Mouse (Mus musculus): ENCODE data around the gene Resp18. TPM values are rescaled to one million over a fixed set of nuclear protein-coding genes. Genes with fewer than 3 reads are reported as not detected.

Gene Resp18
- total RNA-seq (2021) (100 to 1,000 TPM; 127 to 192 TPM), polyA plus RNA-seq (2012; rRNA removed) (46.3 and 69.6 TPM in 2 replicates)
- long read RNA-seq, transcript Resp18-201 (6 exons, 748 nt), result major isoform, 88 of 92 reads
- long read RNA-seq, partial matches to known transcripts, result 3 of 92 reads
- long read RNA-seq, other reads (novel, unspliced or antisense), result 1 of 92 reads

GRCm38 (mm10) chr1:75278228-75278627 is at the start of gene Resp18:
Resp18 (minus strand) TSS chr1:75278415.
- no peak for DNase-seq

- no peak for DNase-seq
Observed at GRCm38 (mm10) chr1:75327461-75327860, 49.2 kb upstream of the Resp18 start.

GRCm38 (mm10) chr1:75319166-75319565 is 41.0 kb upstream of the Resp18 start:
- no peak for DNase-seq

DNA sequence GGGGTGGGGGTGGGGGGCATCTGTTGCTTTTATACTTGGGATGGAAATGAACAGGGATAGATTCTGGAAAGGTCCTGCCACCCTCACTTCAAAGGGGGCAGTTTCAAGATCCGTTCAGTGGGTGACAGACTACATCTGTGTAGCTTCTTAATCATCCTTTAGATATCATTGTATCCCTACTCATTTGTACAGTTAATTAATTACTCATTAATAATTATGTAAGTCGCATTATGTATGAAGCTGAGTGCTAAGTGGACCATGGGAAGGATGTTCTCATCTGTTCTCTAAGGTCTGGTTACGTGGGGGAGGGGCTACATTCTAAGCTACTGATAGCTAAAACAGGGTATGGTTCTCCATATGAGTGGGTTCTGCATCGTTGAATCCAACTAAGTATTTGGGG is 40.5 kb upstream of the Resp18 start:
- DNase-seq, result no peak

DNA sequence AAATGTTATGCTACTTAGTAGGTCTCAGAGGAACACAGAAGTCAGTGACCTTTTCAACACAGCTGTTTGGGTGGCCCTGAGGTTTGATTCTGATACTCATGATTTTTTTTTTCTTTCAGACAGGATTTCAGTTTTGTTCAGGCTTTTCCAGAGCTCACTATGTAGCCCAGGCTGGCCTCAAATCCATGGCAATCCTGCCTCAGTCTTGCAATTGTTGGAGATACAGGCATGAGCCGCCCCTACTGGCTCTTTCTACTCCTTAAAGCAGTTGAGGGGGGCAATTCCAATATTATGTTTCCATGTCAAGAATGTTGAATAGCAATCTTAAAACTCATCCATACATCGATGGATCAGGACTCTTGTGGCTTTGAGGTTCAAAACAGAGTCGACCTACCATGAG is 40.1 kb upstream of the Resp18 start:
- no peak for DNase-seq

DNA sequence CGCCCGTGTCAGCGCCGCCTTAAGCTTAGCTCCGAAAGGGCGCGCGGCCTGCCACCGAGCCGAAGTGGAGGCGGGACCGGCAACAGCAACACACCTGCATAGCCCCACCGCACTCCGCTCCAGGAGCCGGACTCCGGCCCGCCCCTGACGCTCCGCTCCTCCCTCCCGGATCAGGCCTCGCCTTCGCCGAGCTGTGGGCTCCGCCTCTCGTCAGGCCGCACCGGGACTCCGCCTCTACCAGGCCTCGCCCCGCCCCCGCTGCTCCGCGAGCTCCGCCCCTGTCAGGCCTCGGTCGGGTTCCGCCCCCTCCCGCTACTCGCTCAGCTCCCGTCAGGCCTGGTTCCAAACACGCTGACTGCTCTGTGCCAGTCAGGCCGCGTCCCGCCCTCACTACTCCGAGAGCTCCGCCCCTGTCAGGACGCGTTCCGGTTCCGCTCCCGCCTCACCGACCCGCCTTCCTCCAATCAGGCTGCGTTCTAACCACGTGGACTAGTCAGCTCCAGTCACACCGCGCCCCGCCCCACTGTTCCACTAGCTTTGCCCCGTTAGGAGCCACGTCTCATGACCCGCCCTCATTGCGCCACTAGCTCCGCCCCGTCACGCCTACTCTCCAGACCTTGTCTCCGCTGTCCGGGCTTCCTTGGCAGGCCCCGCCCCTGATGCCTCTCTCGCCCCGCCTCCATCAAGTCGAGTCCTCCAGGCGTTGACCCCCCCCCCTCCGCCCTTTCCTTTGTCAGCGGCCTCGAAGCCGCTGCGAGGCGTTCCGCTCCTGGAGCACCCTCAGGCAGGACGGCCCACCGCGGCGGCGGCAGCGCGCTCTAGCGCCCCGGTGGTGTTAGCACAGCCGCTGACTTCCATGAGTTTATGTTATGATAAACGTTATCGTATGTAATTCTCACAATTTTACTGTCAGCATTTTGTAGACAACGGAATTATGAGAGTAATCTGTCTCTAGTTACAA is 39.3 kb upstream of the Resp18 start, which contains the start of gene Dnpep:
Gene Dnpep (minus strand): TSS at position 750 of the 961 bp plus-strand sequence.
- peak; percentile 100 for DNase-seq

GRCm38 (mm10) chr1:75316861-75317240 is 38.6 kb upstream of the Resp18 start:
- DNase-seq, result peak; percentile 89

DNA sequence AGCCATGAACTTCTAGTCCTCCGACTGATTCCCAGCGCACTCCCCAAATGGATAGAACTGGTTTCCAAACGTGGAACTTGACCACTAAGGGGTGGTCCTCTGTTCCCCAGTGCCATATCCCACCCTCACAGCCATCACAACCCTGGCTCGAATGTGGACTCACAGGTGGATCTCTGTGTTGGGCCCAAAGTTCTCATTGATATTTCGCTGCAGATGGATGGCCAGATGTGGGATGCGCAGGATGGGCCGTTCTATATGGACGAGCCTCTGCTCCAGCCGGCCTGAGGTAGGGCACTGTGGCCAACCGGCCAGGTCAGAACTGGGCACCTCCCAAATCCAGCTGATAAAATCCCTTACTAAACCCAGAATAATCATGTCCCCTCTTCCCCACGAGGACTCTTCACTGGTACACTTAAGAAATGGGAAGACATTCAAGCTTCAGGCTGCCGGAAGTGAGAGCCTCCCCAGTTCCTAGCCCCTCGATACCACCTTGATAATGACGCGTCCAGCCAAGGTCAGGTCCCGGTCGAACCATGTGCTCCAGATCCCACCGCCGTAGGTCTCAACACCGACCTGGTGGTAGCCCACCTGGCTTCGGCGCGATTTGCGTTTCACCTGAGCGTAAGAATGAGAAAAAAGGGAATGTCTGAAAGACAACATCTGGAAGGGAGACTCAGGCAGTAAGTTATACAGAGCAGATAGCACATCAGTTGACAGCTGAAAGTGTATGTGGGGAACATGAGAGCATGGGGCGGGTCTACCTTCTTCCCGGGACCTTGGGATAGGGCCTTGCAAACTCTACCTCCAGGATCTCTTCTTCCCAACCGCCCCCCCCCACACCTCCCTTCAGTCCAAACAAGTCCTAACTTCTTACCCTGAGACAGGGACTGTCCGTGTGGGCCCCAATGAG is 37.5 kb upstream of the Resp18 start:
- DNase-seq, result no peak

DNA sequence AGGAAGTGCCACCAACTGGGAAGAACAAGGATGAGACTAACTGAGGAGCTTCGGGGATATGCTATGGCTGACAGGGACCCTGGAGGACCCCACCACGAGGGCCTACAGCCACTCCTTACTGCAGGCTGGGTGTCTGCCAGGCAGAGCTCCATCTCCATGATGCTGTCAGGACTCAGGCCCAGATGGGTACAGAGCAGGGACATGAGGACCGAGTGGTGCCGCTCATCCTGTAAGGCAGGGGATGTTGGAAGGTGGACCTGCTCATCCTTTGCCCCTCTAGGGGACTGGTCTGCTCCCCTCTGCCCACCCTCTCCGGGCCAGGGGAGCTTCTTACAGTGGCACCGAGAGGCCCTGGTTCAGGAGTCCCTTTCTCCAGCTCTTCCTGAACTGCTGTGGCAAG is 36.8 kb upstream of the Resp18 start:
- DNase-seq, result no peak

- DNase-seq, result no peak
Observed at GRCm38 (mm10) chr1:75311694-75312093, 33.5 kb upstream of the Resp18 start.

- DNase-seq, result no peak
Observed at GRCm38 (mm10) chr1:75304662-75305061, 26.4 kb upstream of the Resp18 start.

DNA sequence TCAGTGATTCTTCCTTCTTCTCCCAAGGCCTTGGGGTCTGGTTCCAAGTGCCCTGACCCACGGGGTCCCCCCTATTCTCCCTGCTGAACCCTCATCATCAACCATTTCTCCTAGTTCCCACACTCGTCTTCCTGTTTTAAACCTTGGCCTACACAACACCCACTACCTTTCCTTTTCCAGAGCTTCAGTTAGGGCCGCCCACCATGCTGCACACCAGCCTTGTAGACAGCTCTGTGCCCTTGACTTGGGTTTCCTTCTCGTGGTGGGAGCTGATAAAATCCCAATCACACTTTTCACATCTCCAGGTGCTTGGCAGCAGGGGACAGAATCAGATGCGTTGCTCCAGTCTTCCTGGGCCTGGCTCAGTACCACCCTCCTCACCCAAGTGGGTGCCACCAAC is 16.1 kb upstream of the Resp18 start:
- no peak for DNase-seq

- no peak for DNase-seq
Observed at GRCm38 (mm10) chr1:75293331-75293701, 15.1 kb upstream of the Resp18 start.

DNA sequence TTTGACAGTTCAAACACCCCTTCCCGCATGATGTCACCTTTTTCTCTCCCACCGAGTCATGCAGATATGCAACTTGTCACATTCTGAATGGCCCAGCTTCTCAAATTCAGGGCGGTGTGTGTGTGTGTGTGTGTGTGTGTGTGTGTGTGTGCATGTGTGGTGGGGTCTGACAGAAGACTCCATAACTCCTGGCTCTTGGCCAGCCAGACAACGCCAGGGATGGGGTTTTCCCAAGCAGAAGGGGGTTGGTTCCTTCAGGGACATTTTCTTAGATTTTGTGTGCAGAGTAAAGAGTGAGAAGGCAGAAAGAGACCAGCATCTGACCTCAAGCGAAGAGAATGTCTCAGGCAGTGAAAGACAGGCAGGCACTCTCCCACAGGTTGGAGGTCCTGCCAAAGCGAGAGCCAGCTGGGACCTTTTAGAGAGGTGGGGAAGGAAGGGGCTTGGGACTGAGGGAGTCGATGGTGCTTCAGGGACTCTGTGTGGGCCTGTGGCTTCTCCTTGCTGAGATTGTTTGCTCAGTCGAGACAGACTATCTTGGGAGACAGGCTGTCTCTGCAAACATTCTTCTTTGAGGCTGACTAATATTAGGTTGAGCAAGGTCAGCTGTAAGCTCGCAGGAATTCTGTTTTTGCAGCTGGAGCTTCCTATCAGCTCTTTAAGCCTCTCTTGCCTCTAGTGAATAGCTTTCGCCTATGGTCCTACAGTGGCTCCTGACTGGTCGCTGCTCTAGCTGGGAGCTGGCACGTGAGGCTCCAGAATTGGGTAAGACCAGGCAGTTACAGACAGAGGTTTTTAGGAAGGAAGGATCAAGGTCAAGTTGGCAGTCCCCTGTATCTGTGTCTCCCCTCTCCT is 14.5 kb upstream of the Resp18 start:
- peak; percentile 46 for DNase-seq

GRCm38 (mm10) chr1:75291321-75291720 is 13.1 kb upstream of the Resp18 start:
- DNase-seq, result no peak

DNA sequence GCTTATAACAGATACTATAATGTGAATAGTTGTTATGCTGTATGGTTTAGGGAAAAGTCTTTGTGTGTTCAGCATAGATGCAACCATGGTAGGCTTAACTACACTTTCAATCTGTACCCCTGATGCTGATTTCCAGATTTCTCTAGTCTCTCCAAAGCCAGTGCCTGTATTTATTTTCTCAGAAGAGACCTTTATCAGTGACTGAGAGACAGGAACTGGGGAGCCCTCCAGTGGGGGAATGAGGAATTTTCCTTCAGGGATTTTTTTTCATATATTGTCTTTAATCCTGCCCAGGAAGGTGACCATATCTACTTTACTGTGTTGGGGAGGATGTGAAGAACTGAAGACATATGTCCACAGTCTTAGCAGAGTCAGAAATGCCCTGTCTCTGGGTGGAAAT is 12.4 kb upstream of the Resp18 start:
- DNase-seq, result no peak

- no peak for DNase-seq
Observed at GRCm38 (mm10) chr1:75289888-75290431, 11.7 kb upstream of the Resp18 start.

DNA sequence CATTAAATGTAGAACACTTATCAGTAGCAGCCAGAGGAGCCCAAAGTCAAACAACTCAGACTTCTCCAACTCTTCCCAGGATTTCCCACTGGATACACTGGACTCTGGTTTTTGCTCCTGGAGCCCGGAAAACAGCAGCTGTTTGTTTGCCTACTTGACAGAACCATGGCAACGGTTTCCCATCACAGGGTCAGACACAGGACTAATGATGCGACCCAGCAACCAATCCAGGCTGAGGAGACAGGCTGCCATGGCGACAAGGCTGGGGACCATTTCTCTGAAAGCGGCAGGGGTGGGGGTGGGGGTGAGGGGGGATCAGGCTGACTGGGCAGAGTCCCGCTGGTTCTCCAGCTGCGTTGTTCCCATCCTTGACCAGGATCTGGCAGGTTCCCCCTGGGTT is 11.2 kb upstream of the Resp18 start:
- no peak for DNase-seq

DNA sequence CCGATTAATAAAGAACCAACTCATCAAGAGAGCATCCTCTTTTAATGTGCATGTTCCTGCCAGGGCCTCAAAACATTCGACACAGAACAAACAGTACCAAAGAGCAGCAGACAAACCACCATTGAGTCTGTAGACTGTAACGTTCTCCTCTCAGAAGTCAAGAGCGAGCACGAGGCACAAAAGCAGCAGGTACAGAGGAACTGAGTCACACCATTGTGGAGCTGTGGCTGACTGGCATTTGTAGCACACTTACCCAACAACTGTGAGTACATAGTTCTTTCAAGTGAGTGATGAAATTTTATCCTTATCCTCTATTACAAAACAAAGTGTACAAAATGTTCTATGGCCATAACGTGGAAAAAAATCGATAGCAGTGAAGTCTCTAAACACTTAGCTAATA is 6.7 kb upstream of the Resp18 start:
- no peak for DNase-seq

GRCm38 (mm10) chr1:75283017-75283416 is 4.8 kb upstream of the Resp18 start:
- no peak for DNase-seq
